Mouse (Mus musculus): ENCODE results near the gene Ddx47.

The Ddx47 gene

GRCm38 (mm10) chr6:135011048-135011733, at the start of gene Ddx47:
Gene Ddx47 (plus strand): TSS chr6:135011612.
- DNase-seq (ENCODE audit: low read depth, low spot score): peak; percentile 85

GRCm38 (mm10) chr6:134961858-134962517, 49.4 kb upstream of the Ddx47 start:
- DNase-seq (ENCODE audit: low read depth, low spot score): no peak

DNA sequence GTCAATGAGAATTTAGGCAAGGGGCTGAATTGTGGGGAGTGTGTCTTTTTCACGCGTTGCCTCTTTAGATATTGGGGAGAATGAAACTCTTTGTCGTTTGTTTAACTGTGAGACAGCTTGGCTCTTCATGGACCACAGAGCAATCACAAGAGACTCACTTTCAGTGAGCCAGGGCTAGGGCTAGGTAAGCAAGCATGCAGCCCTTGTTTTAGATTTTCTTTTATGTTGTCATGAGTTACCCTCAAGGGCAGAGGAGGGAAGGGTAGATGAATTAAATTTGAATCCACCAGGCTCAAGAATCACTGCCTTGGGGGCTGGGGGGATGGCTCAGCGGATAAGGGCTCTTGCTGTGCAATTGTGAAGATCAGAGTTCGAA, 48.9 kb upstream of the Ddx47 start:
- DNase-seq (ENCODE audit: low read depth, low spot score): no peak

GRCm38 (mm10) chr6:134963910-134964309, 47.5 kb upstream of the Ddx47 start:
- DNase-seq (ENCODE audit: low read depth, low spot score): no peak

DNA sequence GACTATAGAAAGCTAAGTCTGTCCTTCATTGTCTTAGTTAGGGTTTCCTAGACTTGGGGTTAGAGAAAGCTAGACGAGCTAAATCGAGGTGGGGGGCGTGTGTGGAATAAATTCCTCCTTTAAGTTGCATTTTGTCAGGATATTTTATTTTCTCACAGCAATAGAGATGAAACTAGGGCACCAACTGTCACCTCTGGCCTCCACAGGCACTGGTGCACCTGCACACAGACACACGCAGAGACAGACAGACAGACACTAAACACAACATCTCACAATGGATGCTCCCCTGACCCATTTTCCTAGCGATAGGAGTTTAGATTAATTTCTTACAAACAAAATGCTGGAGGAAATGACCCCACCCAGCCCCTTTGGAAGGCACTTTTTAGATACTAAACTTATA, 44.7 kb upstream of the Ddx47 start:
- no peak for DNase-seq (ENCODE audit: low read depth, low spot score)

DNA sequence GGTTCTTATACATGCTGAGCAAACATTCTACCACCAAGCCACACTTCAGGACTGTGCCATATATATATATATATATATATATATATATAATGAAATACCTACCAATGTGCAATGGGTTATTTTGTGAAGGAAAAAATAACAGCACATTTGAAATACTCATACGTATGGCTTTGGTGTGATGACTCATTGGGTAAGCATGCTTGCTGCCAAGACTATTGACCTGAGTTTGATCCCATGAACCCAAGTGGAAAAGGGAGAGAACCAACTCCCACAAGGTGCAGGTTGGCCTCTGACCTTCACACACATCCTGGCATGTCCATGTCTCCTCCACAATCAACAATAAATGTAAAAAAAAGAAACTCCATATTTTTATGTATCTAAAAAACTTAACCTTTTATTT, 43.1 kb upstream of the Ddx47 start:
- no peak for DNase-seq (ENCODE audit: low read depth, low spot score)

DNA sequence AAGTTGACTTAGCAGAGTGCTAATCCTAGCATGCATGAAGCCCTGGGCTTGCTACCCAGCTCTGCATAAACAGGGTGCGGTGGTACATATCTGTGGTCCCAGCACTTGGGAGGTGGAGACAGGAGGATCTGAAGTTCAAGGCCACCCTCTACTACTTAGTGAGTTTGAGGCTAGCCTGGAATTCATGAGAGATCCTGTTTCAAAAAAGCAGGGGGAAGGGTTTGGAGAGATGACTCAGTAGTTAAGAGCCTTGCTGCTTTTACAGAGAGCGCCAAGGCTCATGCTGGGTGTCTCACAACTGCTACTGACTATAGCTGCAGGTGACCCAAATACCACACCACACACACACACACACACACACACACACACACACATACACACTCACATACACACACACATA, 41.9 kb upstream of the Ddx47 start:
- no peak for DNase-seq (ENCODE audit: low read depth, low spot score)

GRCm38 (mm10) chr6:134972096-134972495, 39.3 kb upstream of the Ddx47 start:
- DNase-seq (ENCODE audit: low read depth, low spot score): no peak

- DNase-seq (ENCODE audit: low read depth, low spot score): no peak
These were observed 34.8 kb upstream of the Ddx47 start for GRCm38 (mm10) chr6:134976628-134977027.

- no peak for DNase-seq (ENCODE audit: low read depth, low spot score)
These were observed 30.0 kb upstream of the Ddx47 start, which contains the start of gene Apold1 for GRCm38 (mm10) chr6:134981231-134982062. Gene Apold1 (plus strand): TSS chr6:134981718.

DNA sequence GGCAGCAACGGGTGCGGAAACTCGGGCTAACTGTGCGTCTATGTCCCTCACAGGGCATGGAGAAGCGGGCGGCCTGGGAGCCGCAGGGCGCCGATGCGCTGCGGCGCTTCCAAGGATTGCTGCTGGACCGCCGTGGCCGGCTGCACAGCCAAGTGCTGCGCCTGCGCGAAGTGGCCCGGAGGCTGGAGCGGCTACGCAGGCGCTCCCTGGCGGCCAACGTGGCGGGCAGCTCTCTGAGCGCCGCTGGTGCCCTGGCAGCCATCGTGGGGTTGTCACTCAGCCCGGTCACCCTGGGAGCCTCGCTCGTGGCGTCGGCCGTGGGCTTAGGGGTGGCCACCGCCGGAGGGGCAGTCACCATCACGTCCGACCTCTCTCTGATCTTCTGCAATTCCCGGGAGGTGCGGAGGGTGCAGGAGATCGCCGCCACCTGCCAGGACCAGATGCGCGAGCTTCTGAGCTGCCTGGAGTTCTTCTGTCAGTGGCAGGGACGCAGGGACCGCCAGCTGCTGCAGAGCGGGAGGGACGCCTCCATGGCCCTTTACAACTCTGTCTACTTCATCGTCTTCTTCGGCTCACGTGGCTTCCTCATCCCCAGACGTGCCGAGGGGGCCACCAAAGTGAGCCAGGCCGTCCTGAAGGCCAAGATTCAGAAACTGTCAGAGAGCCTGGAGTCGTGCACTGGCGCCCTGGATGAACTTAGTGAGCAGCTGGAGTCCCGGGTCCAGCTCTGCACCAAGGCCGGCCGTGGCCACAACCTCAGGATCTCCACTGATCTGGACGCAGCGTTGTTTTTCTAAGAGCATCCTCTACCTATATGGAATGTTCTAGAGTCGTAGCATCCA, 27.7 kb upstream of the Ddx47 start:
- DNase-seq (ENCODE audit: low read depth, low spot score): peak; percentile 77

- DNase-seq (ENCODE audit: low read depth, low spot score): no peak
These were observed 26.7 kb upstream of the Ddx47 start for GRCm38 (mm10) chr6:134984748-134985147.

DNA sequence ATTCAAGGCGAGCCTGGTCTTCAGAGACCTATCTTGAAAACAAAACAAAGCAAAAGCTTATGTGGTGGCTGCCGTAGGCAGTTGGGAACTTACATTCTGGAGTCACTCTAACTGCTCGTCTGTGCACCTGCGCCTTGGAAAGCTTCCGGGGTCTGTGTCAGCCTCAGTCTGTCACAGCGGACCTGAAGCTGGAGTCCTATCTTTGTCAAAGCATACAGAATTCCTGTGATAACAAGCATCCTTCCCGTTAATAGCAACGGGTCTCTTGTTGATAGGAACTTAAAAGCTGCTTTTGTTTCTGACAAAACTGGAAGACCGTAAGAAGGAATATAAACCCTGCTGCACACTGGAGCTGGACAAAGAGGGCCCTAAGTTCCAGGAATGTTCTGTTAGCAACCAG, 23.0 kb upstream of the Ddx47 start:
- DNase-seq (ENCODE audit: low read depth, low spot score): no peak

- no peak for DNase-seq (ENCODE audit: low read depth, low spot score)
These were observed 20.7 kb upstream of the Ddx47 start for GRCm38 (mm10) chr6:134990674-134991073.

DNA sequence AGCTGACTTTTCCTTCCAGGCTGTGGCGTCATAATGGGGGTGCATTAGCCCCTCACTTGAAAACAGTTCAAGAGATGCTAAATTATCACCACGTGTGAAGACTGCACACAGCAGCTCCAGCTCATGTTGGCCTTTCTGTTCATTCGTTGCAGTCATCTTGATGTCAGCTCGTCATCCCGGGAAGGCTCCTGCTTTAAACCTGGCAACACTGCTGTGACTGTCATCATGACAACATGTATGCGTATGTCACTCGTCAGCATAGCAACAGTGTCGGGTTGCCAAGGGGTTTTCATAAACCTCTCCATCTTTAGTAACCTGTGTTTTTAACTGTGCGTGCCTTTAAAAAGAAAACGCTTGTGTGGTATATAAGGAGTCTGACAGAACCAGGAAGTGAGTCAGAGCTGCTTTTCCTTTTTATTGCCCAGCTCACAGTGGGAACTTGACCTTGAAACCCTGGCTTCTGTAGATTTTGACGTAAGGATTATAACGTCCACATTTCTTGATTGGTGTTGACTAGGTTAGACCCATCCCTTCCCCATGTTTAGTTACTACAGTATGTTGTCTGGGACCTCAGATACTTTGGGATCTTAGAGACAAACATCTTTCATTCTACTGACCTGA, 17.3 kb upstream of the Ddx47 start:
- no peak for DNase-seq (ENCODE audit: low read depth, low spot score)

DNA sequence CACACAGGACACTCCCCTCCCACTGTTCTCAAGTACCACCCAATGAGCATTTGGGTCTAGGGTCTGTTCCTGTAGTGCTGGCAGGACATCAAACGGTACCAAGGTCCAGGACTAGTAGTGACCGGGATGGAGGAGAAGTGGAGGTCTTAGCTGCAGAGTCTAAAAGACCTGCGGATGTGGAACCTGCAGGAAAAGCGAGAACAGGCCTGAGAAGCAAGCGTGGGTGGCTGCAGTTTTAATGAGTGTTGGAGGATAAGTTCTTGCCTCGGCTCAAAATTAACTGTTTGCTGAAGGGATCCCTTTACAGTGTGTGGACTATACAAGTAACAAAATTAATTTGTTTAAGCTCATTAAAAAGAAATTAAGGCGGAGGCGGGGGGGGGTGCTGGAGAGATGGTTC, 16.4 kb upstream of the Ddx47 start:
- DNase-seq (ENCODE audit: low read depth, low spot score): no peak

GRCm38 (mm10) chr6:134996918-134997317, 14.5 kb upstream of the Ddx47 start:
- DNase-seq (ENCODE audit: low read depth, low spot score): no peak

DNA sequence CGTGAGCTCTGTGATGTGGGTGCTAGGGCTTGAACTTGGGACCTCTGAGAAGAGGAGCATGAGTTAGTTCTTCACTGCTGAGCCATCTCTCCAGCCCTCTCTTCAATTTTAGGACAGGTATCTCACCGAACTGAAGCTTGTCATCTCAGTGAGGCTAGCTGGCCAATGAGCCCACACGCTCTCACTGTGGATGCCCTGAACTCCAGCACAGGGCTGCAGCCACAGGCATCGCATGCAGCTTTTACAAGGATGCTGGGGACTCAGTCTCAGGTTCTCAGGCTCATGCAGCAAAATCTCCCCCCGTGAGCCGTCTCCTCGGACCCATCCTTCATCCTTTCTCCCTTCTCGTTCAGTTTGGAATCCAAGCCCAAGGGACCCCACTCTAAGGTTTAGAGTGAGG, 13.3 kb upstream of the Ddx47 start:
- no peak for DNase-seq (ENCODE audit: low read depth, low spot score)

GRCm38 (mm10) chr6:134998781-134999180, 12.6 kb upstream of the Ddx47 start:
- no peak for DNase-seq (ENCODE audit: low read depth, low spot score)

- no peak for DNase-seq (ENCODE audit: low read depth, low spot score)
These were observed 11.1 kb upstream of the Ddx47 start for GRCm38 (mm10) chr6:135000272-135000671.

- no peak for DNase-seq (ENCODE audit: low read depth, low spot score)
These were observed 9.4 kb upstream of the Ddx47 start for GRCm38 (mm10) chr6:135001991-135002390.

All from retina, adult 2 months (tissue).